Mouse (Mus musculus) cerebellum, postnatal 4 days (tissue): ENCODE data around the gene Anxa2.

Experiments used
- DNase-seq, 2 experiments: peaks; one replicate each; pipeline ENCODE4 v3.0.0; 2022; ENCODE audit warnings: low spot score in 2 of 2, mixed read lengths in 1 of 2

The Anxa2 gene

GRCm38 (mm10) chr9:69458982-69459381 lies 5.6 kb downstream of the Anxa2 start:
- DNase-seq, result no peak

DNA sequence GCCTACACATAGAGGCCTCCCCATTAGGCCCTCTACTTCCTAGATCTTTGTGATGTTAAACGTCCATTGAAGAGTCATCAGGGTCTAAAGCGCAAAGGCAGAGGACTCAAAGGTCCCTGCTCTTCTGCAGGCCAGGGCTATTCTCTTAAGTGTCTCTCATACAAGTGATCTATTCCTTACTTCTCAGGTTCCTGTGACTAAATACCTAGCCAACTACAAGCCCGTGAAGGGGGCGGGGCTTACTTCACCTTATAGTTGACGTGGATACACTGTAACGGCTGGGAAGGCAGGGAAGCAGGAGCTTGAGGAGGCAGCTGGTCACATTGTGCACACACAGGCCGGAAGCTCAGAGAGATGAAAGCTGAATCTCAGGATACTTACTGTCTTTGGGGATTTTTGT lies 6.5 kb downstream of the Anxa2 start:
- no peak for DNase-seq

GRCm38 (mm10) chr9:69463046-69463445 lies 9.6 kb downstream of the Anxa2 start:
- DNase-seq, result no peak

- DNase-seq, result no peak
Measured at GRCm38 (mm10) chr9:69464109-69464756, 10.8 kb downstream of the Anxa2 start.

- DNase-seq, result no peak
Measured at GRCm38 (mm10) chr9:69466098-69466497, 12.7 kb downstream of the Anxa2 start.

DNA sequence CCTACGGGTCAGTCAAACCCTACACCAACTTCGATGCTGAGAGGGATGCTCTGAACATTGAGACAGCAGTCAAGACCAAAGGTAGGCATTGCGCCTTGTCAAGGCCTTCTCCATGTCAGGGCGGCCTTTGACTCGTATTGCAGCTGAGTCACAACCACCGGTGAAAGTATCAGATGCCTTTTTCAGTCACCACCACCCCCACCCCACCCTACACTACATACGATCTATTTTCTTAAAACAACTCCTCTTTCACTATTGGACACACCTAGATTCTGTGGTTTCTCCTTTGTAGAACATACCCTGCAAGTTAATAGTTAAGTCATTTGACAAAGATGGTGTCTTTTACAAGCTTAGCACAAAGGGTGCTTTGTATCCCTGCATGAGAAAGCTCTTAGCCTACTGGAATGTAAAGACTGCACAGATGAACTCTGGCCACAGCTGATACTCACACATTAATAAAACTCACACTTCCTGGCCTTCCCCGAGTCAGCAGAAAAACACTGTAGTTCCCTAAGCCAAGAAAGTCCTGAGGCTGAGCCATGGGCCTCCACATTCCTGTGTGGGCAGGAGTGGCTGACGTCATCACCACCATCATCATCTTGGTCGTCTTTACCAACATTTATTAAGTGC lies 14.0 kb downstream of the Anxa2 start:
- DNase-seq, result no peak

DNA sequence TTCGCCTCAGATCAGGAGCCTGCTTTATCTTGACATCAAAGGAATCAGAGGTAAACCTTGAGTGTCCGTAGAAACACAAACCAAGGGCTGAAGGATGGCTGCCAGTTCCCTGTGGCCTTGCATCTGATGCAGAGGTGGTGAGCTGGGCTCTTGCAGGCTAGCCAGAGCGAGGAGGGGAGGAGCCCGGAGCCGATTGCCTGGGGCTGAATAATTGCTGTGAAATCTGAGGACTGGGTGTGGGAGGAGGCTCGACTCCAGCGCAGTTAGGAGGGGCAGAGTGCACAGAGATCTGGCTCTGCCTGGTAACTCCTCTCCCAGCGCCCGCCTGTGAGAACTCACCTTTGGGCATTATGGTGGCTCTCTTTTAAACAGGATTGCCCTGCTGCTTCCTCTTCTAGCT lies 15.6 kb downstream of the Anxa2 start:
- DNase-seq, result no peak

- no peak for DNase-seq
Measured at GRCm38 (mm10) chr9:69470362-69470761, 16.9 kb downstream of the Anxa2 start.

GRCm38 (mm10) chr9:69470921-69471320 lies 17.5 kb downstream of the Anxa2 start:
- no peak for DNase-seq

GRCm38 (mm10) chr9:69472724-69473123 lies 19.3 kb downstream of the Anxa2 start:
- DNase-seq, result no peak

DNA sequence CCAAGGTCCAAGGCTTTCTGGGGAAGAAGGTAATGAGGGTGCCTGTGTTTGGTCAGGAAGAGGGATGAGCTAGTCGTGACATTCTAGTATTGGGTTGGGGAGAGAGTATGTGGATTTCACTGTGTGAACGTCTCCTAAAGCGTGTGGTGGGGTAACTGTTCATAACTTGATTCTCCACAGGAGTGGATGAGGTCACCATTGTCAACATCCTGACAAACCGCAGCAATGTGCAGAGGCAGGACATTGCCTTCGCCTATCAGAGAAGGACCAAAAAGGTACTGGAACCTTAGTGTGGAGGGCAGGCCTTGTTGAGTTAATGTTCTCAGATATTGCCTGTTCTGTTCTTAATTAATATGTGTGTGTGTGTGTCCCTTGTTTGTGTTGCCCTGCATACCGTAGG lies 22.5 kb downstream of the Anxa2 start:
- no peak for DNase-seq

GRCm38 (mm10) chr9:69477195-69477823 lies 23.9 kb downstream of the Anxa2 start:
- no peak for DNase-seq

- DNase-seq, result no peak
Measured at GRCm38 (mm10) chr9:69477824-69478222, 24.4 kb downstream of the Anxa2 start.

DNA sequence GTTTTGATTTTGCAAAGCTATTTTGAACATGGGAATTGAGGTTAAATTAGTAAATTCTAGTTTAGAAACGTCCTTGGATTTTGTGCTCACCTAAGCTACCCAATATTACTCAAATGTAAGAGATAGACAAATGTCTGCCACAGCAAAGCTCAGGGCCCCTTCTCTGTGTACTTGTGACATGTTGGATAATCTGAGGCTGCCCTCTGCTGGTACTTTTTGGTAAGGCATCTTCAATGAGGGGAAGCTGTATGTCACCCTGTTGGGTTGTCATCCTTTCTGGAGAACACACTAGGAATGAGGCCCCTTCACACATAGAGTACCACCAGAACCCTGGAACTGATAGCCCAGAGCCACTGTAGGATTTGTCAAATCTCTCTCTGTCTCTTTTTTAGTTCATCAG lies 26.9 kb downstream of the Anxa2 start:
- DNase-seq, result peak; percentile 73 to 88

DNA sequence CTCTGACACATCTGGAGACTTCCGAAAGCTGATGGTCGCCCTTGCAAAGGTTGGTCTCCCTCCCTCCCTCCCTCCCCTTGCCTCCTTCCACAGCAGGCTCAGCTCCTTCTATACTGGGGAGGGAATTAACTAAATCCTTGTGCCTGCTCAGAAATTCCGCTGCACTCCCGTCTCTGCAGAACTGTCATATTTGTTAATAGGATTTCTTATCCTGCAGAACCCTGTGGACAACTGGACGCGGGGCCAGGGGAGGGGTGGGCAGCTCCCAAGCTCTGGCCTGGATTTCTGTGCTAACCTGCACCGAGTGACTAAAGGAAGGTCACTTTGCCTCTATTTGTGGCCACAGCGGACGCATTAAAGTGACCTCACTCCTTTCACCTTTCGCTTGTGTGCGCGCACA lies 30.4 kb downstream of the Anxa2 start:
- no peak for DNase-seq

DNA sequence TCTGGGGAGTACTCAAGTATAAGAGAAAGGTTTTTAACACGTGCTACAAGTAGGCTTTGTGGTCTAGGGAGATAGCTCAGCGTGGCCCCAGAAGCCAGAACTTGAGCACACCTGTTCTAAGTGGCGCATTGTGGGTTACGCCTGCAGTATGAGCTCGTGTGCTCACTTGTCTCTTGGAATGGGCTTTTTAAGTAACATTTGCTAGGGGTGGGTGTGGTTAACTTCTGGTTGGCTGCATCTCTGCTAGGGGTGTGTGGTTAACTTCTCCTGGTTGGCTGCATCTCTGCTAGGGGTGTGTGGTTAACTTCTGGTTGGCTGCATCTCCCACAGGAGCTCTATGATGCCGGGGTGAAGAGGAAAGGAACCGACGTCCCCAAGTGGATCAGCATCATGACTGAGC lies 32.7 kb downstream of the Anxa2 start:
- DNase-seq, result no peak

DNA sequence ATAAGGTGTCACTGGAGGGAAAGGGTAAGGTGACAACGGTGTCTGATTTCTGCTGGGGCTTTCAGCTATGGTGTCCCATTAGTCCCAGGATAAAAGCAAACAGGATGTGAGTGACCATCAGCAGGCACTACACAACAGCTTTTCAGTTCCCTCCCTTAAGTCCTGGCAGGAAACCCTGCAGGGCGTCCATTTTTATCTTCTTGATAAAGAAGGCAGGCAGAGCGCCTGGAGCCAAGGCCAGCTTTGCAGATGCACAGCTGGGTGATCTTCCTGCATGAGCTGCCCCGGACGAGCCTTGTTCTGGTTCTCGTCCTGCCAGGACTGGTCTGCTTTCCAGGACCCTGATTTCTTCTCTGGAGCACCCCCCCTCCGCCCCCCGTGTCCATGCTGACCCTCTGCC lies 35.1 kb downstream of the Anxa2 start:
- no peak for DNase-seq

- DNase-seq, result no peak
Measured at GRCm38 (mm10) chr9:69488972-69489371, 35.6 kb downstream of the Anxa2 start.

GRCm38 (mm10) chr9:69492809-69493208 lies 39.4 kb downstream of the Anxa2 start:
- no peak for DNase-seq

DNA sequence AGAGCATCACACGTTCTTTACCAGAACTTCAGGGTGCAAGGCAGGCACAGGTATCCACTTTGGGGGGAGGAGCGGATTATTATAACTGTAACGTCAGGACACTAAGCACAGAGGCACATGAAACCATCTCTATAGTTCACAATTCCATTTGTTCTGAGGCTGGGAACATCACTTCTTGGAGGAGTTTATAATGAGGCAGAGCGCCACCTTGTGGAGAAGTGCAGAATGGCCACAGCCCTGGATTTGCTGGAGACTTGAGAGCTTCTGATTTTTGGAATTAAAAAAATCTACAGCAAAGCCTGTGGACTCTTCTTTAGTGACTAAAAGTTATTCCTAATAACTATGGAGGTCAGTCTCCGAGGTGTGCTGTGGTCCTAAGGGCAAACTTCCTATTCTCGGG lies 49.1 kb downstream of the Anxa2 start:
- DNase-seq, result peak; percentile 49 to 76

DNA sequence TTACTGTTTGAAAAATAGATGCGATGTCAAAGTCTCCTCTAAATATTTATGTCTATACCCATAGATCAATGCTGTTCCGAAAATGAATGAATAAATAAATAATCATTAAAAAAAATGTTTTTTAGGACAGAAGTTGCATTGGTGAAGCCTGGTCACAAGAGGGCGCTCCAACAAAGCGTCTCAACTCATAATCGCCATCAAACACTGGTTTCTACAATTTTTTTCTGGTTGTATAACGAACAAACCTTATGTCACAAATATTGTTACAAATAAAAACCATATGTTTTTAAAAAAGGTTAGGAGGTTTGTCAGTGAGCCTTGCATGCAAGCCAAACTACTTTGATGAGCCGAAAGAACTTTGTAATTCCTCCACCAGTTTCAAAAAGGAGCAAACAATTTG lies 52.2 kb downstream of the Anxa2 start:
- peak in 1 of 2 experiments; percentile 30 for DNase-seq

- no peak for DNase-seq
Measured at GRCm38 (mm10) chr9:69507206-69507605, 53.8 kb downstream of the Anxa2 start.

GRCm38 (mm10) chr9:69508016-69508415 lies 54.6 kb downstream of the Anxa2 start:
- no peak for DNase-seq
